Mouse (Mus musculus) left cerebral cortex, postnatal 25 days (tissue): Measurements from ENCODE around the gene Sap30l. TPM values are rescaled to one million over a fixed set of nuclear protein-coding genes. Genes with fewer than 3 reads are reported as not detected.
"Not testable (repeated sequence)": the region's sequence is repeated elsewhere in the genome, so short reads cannot be mapped to it uniquely, and the experiment has no call there.

Experiments
- DNase-seq, 2 experiments: peaks; one replicate each; pipeline ENCODE4 v3.0.0; 2022; ENCODE audit warnings: low spot score in 2 of 2, mixed read lengths in 1 of 2
- intact Hi-C: fragments of 180-260 bp; cut with DNase I; formaldehyde crosslinking; loops from one replicate; pipeline ENCODE4 v1.15.1; 2025
- total RNA-seq, 2 experiments: library from RNA; stranded (reverse); gene quantifications; 2 replicates each; pipeline ENCODE4 v1.2.3; 2021

The Sap30l gene
- total RNA-seq, 2 experiments from 2014 or later: 50.4 to 50.9 TPM

GRCm38 (mm10) chr11:57795086-57795485 lies 6.4 kb upstream of the Sap30l start:
- DNase-seq: no peak
- intact Hi-C loops: no loop called here

- no peak for DNase-seq
- intact Hi-C loops: no loop called here
Observed at GRCm38 (mm10) chr11:57797828-57798227, 3.6 kb upstream of the Sap30l start.

- no peak for DNase-seq
- intact Hi-C loops: no loop called here
Observed at GRCm38 (mm10) chr11:57799456-57799855, 2.0 kb upstream of the Sap30l start.

- intact Hi-C loops: no loop called here
Observed at GRCm38 (mm10) chr11:57800266-57800951, 1.0 kb upstream of the Sap30l start.

GRCm38 (mm10) chr11:57801766-57802510 lies 501 bp downstream of the Sap30l start:
- DNase-seq: peak; percentile 29 to 46
- intact Hi-C loops: no loop called here

More at GRCm38 (mm10) chr11:57800266-57800951, 1.0 kb upstream of the Sap30l start:
- DNase-seq: no peak

GRCm38 (mm10) chr11:57802511-57802870 lies 1.1 kb downstream of the Sap30l start:
- intact Hi-C loops: no loop called here
- peak; percentile 23 to 24 for DNase-seq

GRCm38 (mm10) chr11:57805047-57805446 lies 3.6 kb downstream of the Sap30l start:
- no peak for DNase-seq
- intact Hi-C loops: no loop called here

GRCm38 (mm10) chr11:57809017-57809731 lies 7.7 kb downstream of the Sap30l start:
- intact Hi-C loops: no loop called here
- DNase-seq: no peak

GRCm38 (mm10) chr11:57809732-57810098 lies 8.3 kb downstream of the Sap30l start:
- no peak for DNase-seq
- intact Hi-C loops: no loop called here

GRCm38 (mm10) chr11:57811006-57811405 lies 9.6 kb downstream of the Sap30l start:
- intact Hi-C loops: no loop called here
- DNase-seq: no peak

GRCm38 (mm10) chr11:57812212-57812611 lies 10.8 kb downstream of the Sap30l start:
- intact Hi-C loops: no loop called here
- no peak for DNase-seq

- intact Hi-C loops: no loop called here
- no peak for DNase-seq
Observed at GRCm38 (mm10) chr11:57813641-57814040, 12.2 kb downstream of the Sap30l start.

GRCm38 (mm10) chr11:57818189-57818588 lies 16.8 kb downstream of the Sap30l start:
- no peak for DNase-seq
- intact Hi-C loops: no loop called here

- DNase-seq: peak; percentile 73 to 75
- intact Hi-C loops: loop anchor here (2.0 kb wide), 1 partner anchor 115 kb away; no protein-coding TSS in a partner anchor
Observed at GRCm38 (mm10) chr11:57819999-57820581, 18.7 kb downstream of the Sap30l start.

- intact Hi-C loops, DNase-seq: not testable (repeated sequence)
Observed at GRCm38 (mm10) chr11:57823159-57823558, 21.7 kb downstream of the Sap30l start.

GRCm38 (mm10) chr11:57823714-57824113 lies 22.3 kb downstream of the Sap30l start:
- DNase-seq: no peak
- intact Hi-C loops: no loop called here

GRCm38 (mm10) chr11:57825234-57825633 lies 23.8 kb downstream of the Sap30l start:
- DNase-seq, intact Hi-C loops: not testable (repeated sequence)

- intact Hi-C loops: no loop called here
- DNase-seq: no peak
Observed at GRCm38 (mm10) chr11:57827048-57827914, 25.8 kb downstream of the Sap30l start.

GRCm38 (mm10) chr11:57827915-57828545 lies 26.6 kb downstream of the Sap30l start:
- intact Hi-C loops: no loop called here
- DNase-seq: no peak
